Mouse (Mus musculus): ENCODE data around the gene Uqcc2. TPM values are rescaled to one million over a fixed set of nuclear protein-coding genes. Genes with fewer than 3 reads are reported as not detected.
A peak's percentile ranks its signal among the peaks of the same experiment; 100 is the strongest.

Gene Uqcc2
- total and polyA plus RNA-seq, 3 experiments: 176 to 329 TPM; not detected in 1

DNA sequence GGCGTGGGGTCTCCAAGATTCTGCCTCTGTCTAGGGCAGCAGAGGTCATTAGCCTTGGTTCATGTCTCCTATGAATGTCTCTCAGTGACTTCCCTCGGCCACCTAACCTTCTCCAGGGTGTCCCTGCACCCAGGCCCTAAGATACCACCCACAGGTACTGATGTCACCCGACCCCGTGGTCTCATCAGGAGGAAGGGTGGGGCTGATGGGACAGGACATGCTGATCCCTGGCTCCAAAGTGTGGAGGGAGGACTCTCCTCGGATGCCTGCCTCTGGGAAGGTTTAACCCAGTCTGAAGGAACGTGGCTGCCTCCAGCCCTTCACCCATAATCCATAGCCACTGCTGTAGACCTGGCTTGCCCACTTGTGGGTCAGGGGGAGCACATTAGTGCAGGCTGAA lies 33.2 kb upstream of the Uqcc2 start:
- DNase-seq (ENCODE audit: low read depth, low spot score): no peak
- H3K36me3 ChIP-seq (ENCODE audit: control insufficient read depth in 1 of 2, insufficient read depth in 2 of 2, low read length in 2 of 2): no peaks in the 10 kb centered on the region
- no peak for TF ChIP-seq ELF1 (IDR thresholded peaks at IDR 0.05; ENCODE audit: low read depth, low read length)
- no peak for TF ChIP-seq JUND (IDR thresholded peaks at IDR 0.05; ENCODE audit: low read depth, low read length)
- no peak for TF ChIP-seq CHD1 (IDR thresholded peaks at IDR 0.05; ENCODE audit: low read depth, low read length)
- TF ChIP-seq ZNF384 (IDR thresholded peaks at IDR 0.05; ENCODE audit: low read depth, low read length): no peak
- TF ChIP-seq NELFE (IDR thresholded peaks at IDR 0.05; ENCODE audit: low read depth, low read length): no peak
- TF ChIP-seq UBTF (IDR thresholded peaks at IDR 0.05; ENCODE audit: borderline replicate concordance, insufficient read depth, low read depth, low read length): no peak
- no peak for TF ChIP-seq MAZ (IDR thresholded peaks at IDR 0.05; ENCODE audit: low read depth, low read length)
- no peak for TF ChIP-seq GABPA (IDR thresholded peaks at IDR 0.05; ENCODE audit: low read depth, low read length)
- TF ChIP-seq RCOR1 (IDR thresholded peaks at IDR 0.05; ENCODE audit: low read depth, low read length): no peak
- TF ChIP-seq ZKSCAN1 (IDR thresholded peaks at IDR 0.05; ENCODE audit: low read depth, low read length): no peak
- no peak for TF ChIP-seq TCF12 (IDR thresholded peaks at IDR 0.05; ENCODE audit: low read depth, low read length)
- no peak overlapping the region for H3K27ac ChIP-seq (ENCODE audit: control insufficient read depth, low read depth, low read length)
- H3K27me3 ChIP-seq (ENCODE audit: control insufficient read depth in 1 of 2, insufficient read depth in 2 of 2, low read length in 2 of 2): no peaks in the 10 kb centered on the region
- H3K4me3 ChIP-seq (ENCODE audit: control insufficient read depth in 1 of 2, insufficient read depth in 1 of 2, low read depth in 2 of 2, low read length in 2 of 2): no peak overlapping the region
- no peak overlapping the region for H3K9ac ChIP-seq (ENCODE audit: control insufficient read depth, low read depth, low read length, poor library complexity, severe bottlenecking)
- no peaks in the 10 kb centered on the region for H3K4me1 ChIP-seq (ENCODE audit: control insufficient read depth in 1 of 2, insufficient read depth in 2 of 2, low read length in 2 of 2)
- H3K79me2 ChIP-seq (ENCODE audit: control insufficient read depth, insufficient read depth, low read length, poor library complexity): no peaks in the 10 kb centered on the region
- H3K9me3 ChIP-seq (replicated peaks; ENCODE audit: insufficient read depth, low read length): no peaks in the 10 kb centered on the region

DNA sequence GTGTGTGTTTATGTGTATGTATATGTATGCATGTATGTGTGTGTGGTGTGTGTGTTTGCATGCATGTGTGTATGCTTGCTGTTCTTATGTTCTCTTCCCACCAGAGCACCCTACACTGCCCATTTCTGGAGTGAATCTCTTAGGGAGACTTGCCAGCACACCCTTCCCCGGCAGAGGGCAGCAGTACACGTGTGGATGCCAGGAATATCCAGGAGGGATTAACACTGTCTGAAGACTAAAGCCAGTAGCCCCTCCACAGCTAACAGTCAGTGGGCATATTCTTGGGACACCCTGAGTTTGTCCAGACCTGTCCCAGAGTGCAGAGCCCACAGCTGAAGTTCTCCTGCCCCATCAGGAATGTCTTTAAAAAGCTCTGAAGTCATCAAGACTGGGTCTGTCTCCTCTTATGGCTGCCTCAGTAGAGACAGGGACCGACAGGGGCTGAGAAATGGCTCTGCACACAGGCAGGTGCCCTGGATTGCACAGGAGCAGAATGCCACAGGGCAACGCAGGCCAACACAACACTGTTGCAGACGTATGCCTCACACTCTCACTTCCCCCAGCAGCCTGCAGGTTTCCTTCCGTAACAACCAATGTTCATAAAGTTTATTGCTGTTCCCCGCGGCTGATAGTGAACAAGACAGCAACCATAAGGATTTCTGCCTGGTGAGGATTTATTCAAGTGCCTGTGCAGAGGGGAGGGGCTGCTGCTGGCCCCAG lies 31.5 kb upstream of the Uqcc2 start:
- TF ChIP-seq MYC (IDR thresholded peaks at IDR 0.05; ENCODE audit: low read depth, low read length) (no peak), SMC3 (IDR thresholded peaks at IDR 0.05; ENCODE audit: low read depth, low read length) (peak; percentile 37; the same call in 1 of the 2 replicates), CTCF (IDR thresholded peaks at IDR 0.05 in 2 of 3, conservative IDR thresholded peaks at IDR 0.05 in 1 of 3; ENCODE audit: control insufficient read depth in 1 of 3, insufficient read depth in 1 of 3, low read depth in 2 of 3, low read length in 3 of 3, poor library complexity in 1 of 3, severe bottlenecking in 1 of 3) (peak in 2 of 3 experiments; percentile 20 to 31; a peak in 3 of 6 replicates), RAD21 (IDR thresholded peaks at IDR 0.05; ENCODE audit: low read depth, low read length) (peak; percentile 3; the same call in 1 of the 2 replicates), SIN3A (IDR thresholded peaks at IDR 0.05; ENCODE audit: low read length) (no peak), HCFC1 (IDR thresholded peaks at IDR 0.05; ENCODE audit: low read depth, low read length) (no peak), POLR2AphosphoS5 (IDR thresholded peaks at IDR 0.05; ENCODE audit: borderline replicate concordance, low read depth, low read length) (no peak), USF1 (IDR thresholded peaks at IDR 0.05; ENCODE audit: low read depth, low read length) (no peak)
- H3K4me3 ChIP-seq (ENCODE audit: control insufficient read depth in 1 of 2, insufficient read depth in 1 of 2, low read depth in 2 of 2, low read length in 2 of 2): no peak overlapping the region
- no peaks in the 10 kb centered on the region for H3K79me2 ChIP-seq (ENCODE audit: control insufficient read depth, insufficient read depth, low read length, poor library complexity)
- H3K4me1 ChIP-seq (ENCODE audit: control insufficient read depth in 1 of 2, insufficient read depth in 2 of 2, low read length in 2 of 2): no peaks in the 10 kb centered on the region
- H3K9ac ChIP-seq (ENCODE audit: control insufficient read depth, low read depth, low read length, poor library complexity, severe bottlenecking): no peak overlapping the region
- H3K36me3 ChIP-seq (ENCODE audit: control insufficient read depth in 1 of 2, insufficient read depth in 2 of 2, low read length in 2 of 2): no peaks in the 10 kb centered on the region
- DNase-seq (ENCODE audit: low read depth, low spot score): no peak
- H3K9me3 ChIP-seq (replicated peaks; ENCODE audit: insufficient read depth, low read length): no peaks in the 10 kb centered on the region
- no peaks in the 10 kb centered on the region for H3K27me3 ChIP-seq (ENCODE audit: control insufficient read depth in 1 of 2, insufficient read depth in 2 of 2, low read length in 2 of 2)
- H3K27ac ChIP-seq (ENCODE audit: control insufficient read depth, low read depth, low read length): no peak overlapping the region

Data from MEL (cell line).